Mouse (Mus musculus): ENCODE measurements at regions not wholly inside any gene's neighbourhood (a gene's known extent, or its start where the extent isn't known, plus 50 kb on each side); places are given as distances from the start of the nearest gene placed in this dataset.

DNA sequence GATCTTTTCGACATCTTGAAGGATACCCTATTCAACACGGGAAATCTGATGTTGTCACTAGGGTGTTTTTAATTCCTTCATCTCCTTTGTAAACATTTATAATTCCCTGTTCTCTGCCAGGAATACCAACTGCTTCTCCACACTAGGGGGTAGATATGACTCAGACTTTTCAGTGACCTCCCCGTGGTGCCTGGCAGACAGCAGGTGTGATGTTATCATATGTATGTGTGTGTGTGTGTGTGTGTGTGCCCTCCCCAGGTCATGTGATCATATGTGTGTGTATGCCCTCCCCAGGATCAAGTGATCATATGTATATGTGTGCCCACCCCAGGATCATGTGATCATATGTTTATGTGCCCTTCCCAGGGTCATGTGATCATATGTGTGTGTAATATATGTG is 220.9 kb downstream of the Setd4 start:
- TF ChIP-seq CTCF (IDR thresholded peaks at IDR 0.05; ENCODE audit: borderline replicate concordance, control insufficient read depth, extremely low read depth, insufficient read depth, low read length, poor library complexity) (no peak), POLR2A (IDR thresholded peaks at IDR 0.05; ENCODE audit: control insufficient read depth, extremely low read depth, insufficient read depth, low read length, poor library complexity) (no peak)
